Mouse (Mus musculus) liver, embryonic 11.5 days (tissue): Measurements from ENCODE around the gene Sowahc. TPM values are rescaled to one million over a fixed set of nuclear protein-coding genes. Genes with fewer than 3 reads are reported as not detected.
A peak's percentile ranks its signal among the peaks of the same experiment; 100 is the strongest.

Experiments used
- ATAC-seq: fragments of 200-750 bp; cut with Nextera tagmentation; replicated peaks from 2 replicates; pipeline ENCODE4 v1.8.0; 2017; ENCODE audit warnings: moderate number of reproducible peaks, mild to moderate bottlenecking, moderate TSS enrichment, moderate library complexity; ENCODE audit not compliant: low FRiP score
- DNase-seq: peaks from one replicate; pipeline ENCODE4 v3.0.0-alpha.2; 2017; ENCODE audit warnings: low spot score
- H3K27ac ChIP-seq: fragments of 300-500 bp; sonication (generic); 2 replicates; pipeline ENCODE4 v1.5.1; 2014; ENCODE audit warnings: mild to moderate bottlenecking, low read depth, low read length, control low read depth
- H3K27me3 ChIP-seq: fragments of 300-500 bp; sonication (generic); replicated peaks from 2 replicates; pipeline ENCODE4 v1.6.1; 2014; ENCODE audit warnings: low read length, mixed read lengths; ENCODE audit not compliant: control insufficient read depth, insufficient read depth
- H3K36me3 ChIP-seq: fragments of 300-500 bp; sonication (generic); 2 replicates; pipeline ENCODE4 v1.6.1; 2014; ENCODE audit warnings: mild to moderate bottlenecking, low read length, moderate library complexity, mixed read lengths; ENCODE audit not compliant: control insufficient read depth, insufficient read depth
- H3K4me1 ChIP-seq: fragments of 300-500 bp; sonication (generic); replicated peaks from 2 replicates; pipeline ENCODE4 v1.6.1; 2014; ENCODE audit warnings: low read length, mixed read lengths; ENCODE audit not compliant: control insufficient read depth, insufficient read depth
- H3K4me2 ChIP-seq: fragments of 300-500 bp; sonication (generic); 2 replicates; pipeline ENCODE4 v1.6.1; 2014; ENCODE audit warnings: mild to moderate bottlenecking, control low read depth, moderate library complexity
- H3K4me3 ChIP-seq: fragments of 300-500 bp; sonication (generic); 2 replicates; pipeline ENCODE4 v1.5.1; 2014; ENCODE audit warnings: low read depth, low read length, control low read depth
- H3K9ac ChIP-seq: fragments of 300-500 bp; sonication (generic); 2 replicates; pipeline ENCODE4 v1.6.1; 2014; ENCODE audit warnings: low read depth, low read length, control low read depth
- H3K9me3 ChIP-seq: fragments of 300-500 bp; sonication (generic); 2 replicates; pipeline ENCODE4 v1.6.1; 2016; ENCODE audit warnings: low read length, inconsistent platforms, mixed read lengths; ENCODE audit not compliant: control insufficient read depth
- WGBS: fragments of 180-500 bp; shearing (Covaris S2); extraction: QIAGEN DNeasy Blood & Tissue Kit; methylation state at CpG from one replicate; pipeline ENCODE4 v1.1.7; 2014; 5-methylcytosine and 5-hydroxymethylcytosine counted together
- polyA plus RNA-seq: library from polyadenylated mRNA; unstranded; fragments of >200 nt; fragmentation: Nextera tagmentation; extraction: Ambion mirVana; gene quantifications from 2 replicates; pipeline ENCODE4 v1.2.1, GENCODE M21; 2014

Gene Sowahc
- polyA plus RNA-seq = 3.6 and 4.5 TPM in 2 replicates

GRCm38 (mm10) chr10:59221473-59222270, at the start of gene Sowahc, which contains the start of gene Sept10:
TSS of gene Sowahc (plus strand) at chr10:59221953.
TSS of gene Sept10 (minus strand) at chr10:59221847.
- under 1% methylated on average over 84 of the region's 84 CpGs for WGBS
- H3K4me3 ChIP-seq = peak within 1 kb of the TSS; percentile 60
- peak; percentile 95 for DNase-seq
- peak within 1 kb of the TSS; percentile 98 for H3K4me2 ChIP-seq
- ATAC-seq = peak; percentile 92
- peaks cover 6% of the 10 kb centered on the region for H3K4me1 ChIP-seq
- H3K9ac ChIP-seq = peak within 1 kb of the TSS; percentile 66
- peak within 1 kb of the TSS; percentile 91 for H3K27ac ChIP-seq
- H3K27me3 ChIP-seq = peaks cover 33% of the 10 kb centered on the region
- no peaks in the 10 kb centered on the region for H3K9me3 ChIP-seq
- H3K36me3 ChIP-seq = no peaks in the 10 kb centered on the region

GRCm38 (mm10) chr10:59172539-59172938, 49.2 kb upstream of the Sowahc start:
- 83% methylated on average over 1 of the region's 1 CpGs for WGBS
- H3K9ac ChIP-seq = no peak overlapping the region
- no peaks in the 10 kb centered on the region for H3K27me3 ChIP-seq
- H3K9me3 ChIP-seq = no peaks in the 10 kb centered on the region
- no peaks in the 10 kb centered on the region for H3K4me1 ChIP-seq
- H3K4me3 ChIP-seq = no peak overlapping the region
- H3K4me2 ChIP-seq = no peak overlapping the region
- ATAC-seq (no peak), DNase-seq (no peak)
- no peaks in the 10 kb centered on the region; the same call in 1 of the 2 replicates for H3K36me3 ChIP-seq
- no peak overlapping the region for H3K27ac ChIP-seq

DNA sequence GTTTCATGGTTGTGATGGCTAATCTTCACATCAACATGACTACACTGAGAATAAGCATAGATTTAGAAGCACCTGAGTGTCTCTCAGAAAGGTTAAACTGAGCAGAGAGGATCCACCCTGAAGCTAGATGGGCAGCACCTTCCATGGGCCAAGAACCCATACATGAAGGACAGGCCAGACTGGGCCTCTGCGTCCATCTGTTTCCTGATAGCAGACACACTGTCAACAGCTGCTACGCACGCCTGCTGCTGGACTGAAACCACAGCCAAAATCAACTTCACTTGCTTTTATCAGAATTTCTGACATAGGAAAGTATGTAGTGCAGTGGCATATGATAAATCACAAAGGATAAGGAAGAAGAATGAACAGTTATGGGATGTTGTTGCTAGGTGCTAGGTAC, 42.1 kb upstream of the Sowahc start:
- Histone ChIP-seq H3K9me3 (no peaks in the 10 kb centered on the region), H3K27me3 (no peaks in the 10 kb centered on the region), H3K27ac (no peak overlapping the region), H3K4me2 (no peak overlapping the region), H3K4me1 (no peaks in the 10 kb centered on the region), H3K4me3 (no peak overlapping the region), H3K9ac (no peak overlapping the region), H3K36me3 (no peaks in the 10 kb centered on the region; the same call in 1 of the 2 replicates)
- ATAC-seq (no peak), DNase-seq (no peak)
- 43% methylated on average over 3 of the region's 3 CpGs for WGBS

DNA sequence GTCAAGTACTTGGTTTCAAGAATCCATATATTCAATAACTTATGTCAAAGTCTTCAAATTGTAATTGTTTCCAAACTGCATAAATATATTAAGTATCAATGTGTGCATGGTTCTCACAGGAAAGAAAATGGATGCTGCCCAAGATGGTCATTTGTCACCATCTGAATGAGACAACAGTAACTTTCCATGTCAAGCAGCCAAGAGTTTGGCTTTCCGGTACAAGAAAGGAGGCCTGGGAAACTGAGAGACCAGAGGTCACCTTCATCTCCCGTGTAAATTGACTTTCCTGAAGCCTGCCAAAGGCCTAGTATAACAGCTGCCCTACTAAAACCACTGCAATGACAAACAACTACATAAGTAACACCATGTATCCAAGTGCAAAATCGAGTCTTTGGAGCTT, 39.4 kb upstream of the Sowahc start:
- DNase-seq (no peak), ATAC-seq (no peak)
- WGBS = 72% methylated on average over 3 of the region's 3 CpGs
- H3K27me3 ChIP-seq = no peaks in the 10 kb centered on the region
- no peak overlapping the region for H3K4me2 ChIP-seq
- no peak overlapping the region for H3K4me3 ChIP-seq
- no peaks in the 10 kb centered on the region for H3K9me3 ChIP-seq
- no peaks in the 10 kb centered on the region for H3K36me3 ChIP-seq
- H3K4me1 ChIP-seq = no peaks in the 10 kb centered on the region
- H3K27ac ChIP-seq = no peak overlapping the region
- no peak overlapping the region for H3K9ac ChIP-seq

DNA sequence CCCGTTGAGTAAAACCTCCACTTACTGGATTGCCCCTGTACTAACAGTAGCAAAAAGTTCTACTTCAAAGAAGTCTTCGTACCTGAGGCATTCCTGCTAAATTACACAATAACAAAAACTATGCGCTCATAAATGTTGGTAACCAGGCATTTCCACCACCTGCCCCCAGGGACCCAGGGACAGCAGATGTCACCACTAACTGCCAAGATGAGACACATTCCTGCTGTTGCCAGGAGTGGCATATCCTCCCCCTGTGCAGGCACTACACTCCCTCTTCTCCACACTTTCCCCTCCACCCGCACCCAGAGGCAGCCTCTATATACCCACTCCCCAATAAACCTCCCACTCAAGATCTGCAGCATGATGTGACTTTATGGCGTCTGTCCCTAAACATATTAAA, 26.9 kb upstream of the Sowahc start:
- Histone ChIP-seq H3K27ac (no peak overlapping the region), H3K9ac (no peak overlapping the region), H3K9me3 (no peaks in the 10 kb centered on the region), H3K4me3 (no peak overlapping the region), H3K4me1 (no peaks in the 10 kb centered on the region), H3K27me3 (no peaks in the 10 kb centered on the region), H3K36me3 (no peaks in the 10 kb centered on the region), H3K4me2 (no peak overlapping the region)
- DNase-seq = no peak
- WGBS = 77% methylated on average over 5 of the region's 5 CpGs
- no peak for ATAC-seq

DNA sequence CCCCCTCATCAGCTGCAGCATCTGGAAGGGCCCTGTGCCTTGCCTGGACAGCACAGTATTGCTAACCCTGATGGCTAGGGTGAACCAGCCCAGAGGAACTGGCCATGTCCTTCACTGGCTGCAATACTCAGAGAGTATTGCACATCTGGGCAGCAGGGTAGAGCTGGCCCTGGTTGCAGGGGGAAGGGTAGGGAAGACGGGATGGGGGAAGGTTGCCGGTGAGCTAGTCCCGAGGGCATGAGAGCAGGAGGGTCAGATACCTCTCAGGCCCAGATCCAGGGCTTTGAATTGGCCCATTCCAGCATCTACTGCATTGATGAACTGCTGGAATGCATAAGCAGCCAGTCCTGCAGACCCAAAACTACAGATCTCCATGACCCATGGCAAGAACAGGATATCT, 25.0 kb upstream of the Sowahc start:
- Histone ChIP-seq H3K36me3 (no peaks in the 10 kb centered on the region), H3K9ac (no peak overlapping the region), H3K9me3 (no peaks in the 10 kb centered on the region), H3K4me1 (no peaks in the 10 kb centered on the region), H3K27me3 (no peaks in the 10 kb centered on the region), H3K4me2 (no peak overlapping the region), H3K27ac (no peak overlapping the region), H3K4me3 (no peak overlapping the region)
- 94% methylated on average over 3 of the region's 3 CpGs for WGBS
- DNase-seq (no peak), ATAC-seq (no peak)

- no peaks in the 10 kb centered on the region for H3K4me1 ChIP-seq
- no peak overlapping the region for H3K9ac ChIP-seq
- no peaks in the 10 kb centered on the region for H3K9me3 ChIP-seq
- no peaks in the 10 kb centered on the region for H3K36me3 ChIP-seq
- no peak overlapping the region for H3K4me3 ChIP-seq
- ATAC-seq = no peak
- DNase-seq = no peak
- H3K4me2 ChIP-seq = no peak overlapping the region
- no peaks in the 10 kb centered on the region for H3K27me3 ChIP-seq
- no peak overlapping the region for H3K27ac ChIP-seq
Observed at GRCm38 (mm10) chr10:59200011-59200410, 21.7 kb upstream of the Sowahc start.

DNA sequence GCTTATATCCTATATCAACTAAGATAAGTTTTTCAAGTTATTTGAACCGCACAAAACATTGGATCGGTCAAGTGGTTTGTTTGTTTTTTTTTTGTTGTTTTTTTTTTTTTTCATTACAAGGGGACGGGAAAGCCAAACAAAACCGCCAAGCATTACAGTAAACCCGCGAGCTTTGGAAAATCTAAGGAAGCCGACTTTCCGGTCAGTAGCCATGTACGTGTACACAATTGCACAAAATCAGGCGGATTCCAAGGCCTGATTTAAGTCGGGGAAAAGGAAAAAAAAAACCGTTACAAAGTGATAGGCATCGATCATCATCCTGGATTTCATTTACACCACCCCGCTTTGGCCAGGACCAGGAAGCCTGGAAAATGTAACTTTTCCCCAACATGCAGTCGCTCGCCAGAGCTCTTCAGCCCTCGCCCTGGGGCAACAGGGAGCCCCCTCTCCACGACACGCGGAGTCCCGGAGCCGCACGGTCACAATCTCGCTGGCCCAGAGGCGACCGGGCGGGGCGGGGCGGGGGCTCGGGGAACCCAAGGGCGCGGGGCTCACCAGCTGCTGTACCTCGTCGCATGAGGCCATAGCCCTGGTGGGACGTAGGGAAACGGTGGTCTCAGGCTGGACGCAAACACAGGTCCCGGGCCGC, 805 bp upstream of the Sowahc start:
- WGBS = 3% methylated on average over 39 of the region's 39 CpGs
- ATAC-seq = no peak
- H3K36me3 ChIP-seq = no peaks in the 10 kb centered on the region
- peak overlapping the region; percentile 91 for H3K27ac ChIP-seq
- H3K9ac ChIP-seq = peak overlapping the region; percentile 66
- peak overlapping the region; percentile 60 for H3K4me3 ChIP-seq
- no peak for DNase-seq
- H3K4me1 ChIP-seq = peaks cover 6% of the 10 kb centered on the region
- peak overlapping the region; percentile 98 for H3K4me2 ChIP-seq
- peaks cover 33% of the 10 kb centered on the region for H3K27me3 ChIP-seq
- no peaks in the 10 kb centered on the region for H3K9me3 ChIP-seq
